Mouse (Mus musculus) kidney, embryonic 16.5 days (tissue): Measurements from ENCODE around the gene Extl2. TPM values are rescaled to one million over a fixed set of nuclear protein-coding genes. Genes with fewer than 3 reads are reported as not detected.

Experiments
- ATAC-seq: fragments of 200-750 bp; cut with Nextera tagmentation; 2 replicates; pipeline ENCODE4 v1.8.0; 2017; ENCODE audit warnings: moderate TSS enrichment; ENCODE audit not compliant: low FRiP score, low TSS enrichment
- H3K27ac ChIP-seq: fragments of 300-500 bp; sonication (generic); 2 replicates; pipeline ENCODE4 v1.5.1; 2014; ENCODE audit warnings: low read length
- H3K27me3 ChIP-seq: fragments of 300-500 bp; sonication (generic); 2 replicates; pipeline ENCODE4 v1.6.1; 2014; ENCODE audit warnings: low read length, control low read depth, mixed read lengths; ENCODE audit not compliant: insufficient read depth
- H3K36me3 ChIP-seq: fragments of 300-500 bp; sonication (generic); 2 replicates; pipeline ENCODE4 v1.6.1; 2014; ENCODE audit warnings: low read length, control low read depth, mixed read lengths; ENCODE audit not compliant: insufficient read depth
- H3K4me1 ChIP-seq: fragments of 300-500 bp; sonication (generic); 2 replicates; pipeline ENCODE4 v1.6.1; 2014; ENCODE audit warnings: low read length, control low read depth, mixed read lengths; ENCODE audit not compliant: insufficient read depth
- H3K4me2 ChIP-seq: fragments of 300-500 bp; sonication (generic); replicated peaks from 2 replicates; pipeline ENCODE4 v1.6.1; 2014; ENCODE audit warnings: low read depth, low read length
- H3K4me3 ChIP-seq: fragments of 300-500 bp; sonication (generic); 2 replicates; pipeline ENCODE4 v1.5.1; 2014; ENCODE audit warnings: mild to moderate bottlenecking, low read length
- H3K9ac ChIP-seq: fragments of 300-500 bp; sonication (generic); replicated peaks from 2 replicates; pipeline ENCODE4 v1.6.1; 2014; ENCODE audit warnings: low read length
- H3K9me3 ChIP-seq: fragments of 300-500 bp; sonication (generic); 2 replicates; pipeline ENCODE4 v1.6.1; 2016; ENCODE audit warnings: low read length, control low read depth
- WGBS: fragments of 180-500 bp; shearing (Covaris S2); extraction: QIAGEN DNeasy Blood & Tissue Kit; methylation state at CpG from one replicate; pipeline ENCODE4 v1.1.7; 2014; 5-methylcytosine and 5-hydroxymethylcytosine counted together
- polyA plus RNA-seq: library from polyadenylated mRNA; unstranded; fragments of >200 nt; fragmentation: Nextera tagmentation; extraction: Ambion mirVana; gene quantifications from 2 replicates; pipeline ENCODE4 v1.2.1, GENCODE M21; 2015

The Extl2 gene
- polyA plus RNA-seq, 1 experiment from 2014 or later: 22.0 TPM

DNA sequence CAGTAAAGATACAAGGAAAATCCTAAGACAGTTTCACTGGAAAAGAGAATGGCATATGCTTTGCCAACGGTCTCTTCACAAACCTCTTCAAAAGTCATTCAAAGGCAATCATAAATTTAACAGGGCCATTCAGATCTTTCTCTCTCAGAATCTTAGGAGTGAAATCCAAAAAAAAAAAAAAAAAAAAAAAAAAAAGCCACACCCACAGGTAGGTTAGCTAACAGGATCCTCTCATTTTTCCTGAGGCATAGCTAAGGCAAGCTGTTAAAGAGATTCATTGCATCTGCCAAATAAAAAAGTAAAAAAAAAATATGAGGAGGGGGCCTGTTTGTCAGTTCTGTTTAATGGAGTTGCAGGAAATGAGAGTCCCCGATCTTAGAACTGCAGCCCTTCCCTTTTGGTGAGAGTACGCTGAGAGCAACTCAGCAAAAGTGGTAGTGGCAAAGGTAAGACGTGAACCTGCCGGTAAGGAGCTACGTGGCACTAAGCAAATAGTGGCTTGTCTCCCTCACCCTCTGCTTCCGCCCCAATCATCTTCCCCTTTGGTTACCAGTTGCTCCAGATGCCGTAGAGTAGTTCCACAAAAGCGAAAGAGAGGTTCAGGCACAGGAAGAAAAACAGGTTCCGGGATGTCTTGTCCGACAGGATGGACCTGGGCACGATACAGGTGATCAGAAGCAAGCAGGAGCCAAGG is 831 bp upstream of the Extl2 start:
- no peaks in the 10 kb centered on the region for H3K27me3 ChIP-seq
- H3K4me3 ChIP-seq: peak overlapping the region; percentile 93
- WGBS: 4% methylated on average over 12 of the region's 12 CpGs
- peaks cover 18% of the 10 kb centered on the region for H3K4me1 ChIP-seq
- peaks cover 5% of the 10 kb centered on the region; the same call in 1 of the 2 replicates for H3K36me3 ChIP-seq
- H3K4me2 ChIP-seq: peak overlapping the region; percentile 92
- peak overlapping the region; percentile 83 for H3K27ac ChIP-seq
- peak overlapping the region; percentile 87 for H3K9ac ChIP-seq
- no peaks in the 10 kb centered on the region for H3K9me3 ChIP-seq
- ATAC-seq: peak; percentile 4

DNA sequence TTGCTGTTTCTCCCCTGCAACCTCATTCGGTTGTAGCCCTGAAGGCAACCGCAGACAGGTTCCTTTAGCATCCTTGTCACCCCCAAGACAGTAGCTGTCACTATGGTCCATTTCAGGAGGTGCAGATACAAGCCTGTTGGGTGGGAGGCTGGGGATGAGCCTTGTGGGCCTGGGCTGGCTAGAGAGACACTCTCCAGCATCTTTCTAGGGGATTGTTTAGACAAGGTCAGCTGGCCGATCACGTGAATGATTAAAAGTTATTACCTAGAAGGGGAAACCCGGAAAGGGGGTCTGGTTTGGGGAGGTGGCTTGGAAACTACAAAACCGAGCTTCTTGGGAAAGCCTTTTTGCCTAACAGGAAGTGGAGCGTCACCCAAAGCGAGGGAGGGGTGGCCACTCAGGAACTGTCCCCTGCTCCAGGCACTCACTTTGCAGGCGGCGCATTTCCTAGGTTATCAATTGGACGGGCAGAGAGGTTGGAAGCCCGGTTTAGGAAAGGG is 729 bp downstream of the Extl2 start:
- peaks cover 18% of the 10 kb centered on the region for H3K4me1 ChIP-seq

DNA sequence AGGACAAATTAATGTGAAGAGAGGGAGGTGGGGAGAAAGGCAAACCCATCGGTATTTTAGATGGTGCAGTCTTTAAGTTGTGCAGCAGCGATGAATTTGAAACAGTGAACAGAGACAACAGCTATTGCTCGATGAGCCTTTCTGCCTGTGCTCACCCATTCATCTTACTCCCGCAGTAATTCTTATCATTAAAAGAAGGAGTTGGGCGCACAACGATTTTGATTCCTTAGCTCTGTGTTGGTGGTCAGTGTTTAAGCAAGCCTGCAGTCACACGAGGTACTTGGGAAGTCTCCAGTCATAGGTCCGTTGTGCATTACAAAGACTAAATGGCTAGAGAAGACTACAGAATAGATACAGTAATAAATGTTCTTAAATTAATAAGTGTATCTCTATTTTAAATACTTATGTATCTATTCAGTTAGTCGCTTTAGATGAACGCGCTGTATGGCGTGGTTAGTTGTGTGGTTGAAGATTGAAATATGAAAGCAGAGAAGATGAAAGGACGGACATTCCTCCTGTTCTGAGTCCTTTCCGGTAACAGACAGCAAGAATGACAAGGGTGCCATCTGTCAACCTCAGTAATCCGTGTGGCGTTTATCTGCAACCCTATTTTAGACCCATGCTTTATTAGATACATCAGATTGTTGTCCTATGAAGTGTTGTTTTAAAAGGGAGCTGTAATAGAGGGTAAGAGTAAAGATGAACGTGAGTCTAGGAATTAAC is 2.5 kb downstream of the Extl2 start:
- WGBS: 89% methylated on average over 17 of the region's 17 CpGs
- H3K4me3 ChIP-seq: no peak overlapping the region
- no peak for ATAC-seq
- no peaks in the 10 kb centered on the region for H3K9me3 ChIP-seq
- no peak overlapping the region for H3K9ac ChIP-seq
- no peak overlapping the region for H3K27ac ChIP-seq
- peaks cover 18% of the 10 kb centered on the region for H3K4me1 ChIP-seq
- no peaks in the 10 kb centered on the region for H3K27me3 ChIP-seq
- H3K4me2 ChIP-seq: no peak overlapping the region
- no peaks in the 10 kb centered on the region for H3K36me3 ChIP-seq

More for the DNA sequence above, 729 bp downstream of the Extl2 start:
- Histone ChIP-seq H3K27ac (peak overlapping the region; percentile 93), H3K4me2 (peak overlapping the region; percentile 92), H3K4me3 (peak overlapping the region; percentile 93), H3K9ac (peak overlapping the region; percentile 64), H3K27me3 (no peaks in the 10 kb centered on the region), H3K9me3 (no peaks in the 10 kb centered on the region), H3K36me3 (no peaks in the 10 kb centered on the region)
- ATAC-seq: peak; percentile 74
- 0% methylated on average over 12 of the region's 12 CpGs for WGBS

DNA sequence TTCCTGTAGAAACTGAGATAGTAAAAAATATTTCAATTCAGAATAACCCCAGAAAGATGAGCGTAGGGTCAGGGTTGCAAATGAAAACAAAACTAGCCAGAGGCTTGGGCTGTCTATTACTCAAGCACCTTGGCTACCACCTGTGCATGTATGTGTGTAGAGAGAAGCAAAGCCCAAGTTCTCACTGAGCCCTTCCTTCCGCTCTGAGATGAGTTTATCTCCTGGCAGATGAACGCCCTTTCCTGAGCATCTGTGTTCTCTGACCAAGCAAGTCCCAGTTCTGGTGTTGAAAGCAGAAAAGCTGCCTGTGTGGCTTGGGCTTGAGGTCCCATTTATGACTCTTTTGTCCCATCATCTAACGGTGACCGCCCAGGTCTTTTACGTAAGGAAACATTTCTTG is 7.6 kb downstream of the Extl2 start:
- Histone ChIP-seq H3K4me2 (no peak overlapping the region), H3K36me3 (no peaks in the 10 kb centered on the region), H3K27ac (no peak overlapping the region), H3K9me3 (no peaks in the 10 kb centered on the region), H3K4me3 (no peak overlapping the region), H3K27me3 (no peaks in the 10 kb centered on the region), H3K9ac (no peak overlapping the region), H3K4me1 (no peaks in the 10 kb centered on the region)
- no peak for ATAC-seq
- WGBS: 96% methylated on average over 6 of the region's 6 CpGs

DNA sequence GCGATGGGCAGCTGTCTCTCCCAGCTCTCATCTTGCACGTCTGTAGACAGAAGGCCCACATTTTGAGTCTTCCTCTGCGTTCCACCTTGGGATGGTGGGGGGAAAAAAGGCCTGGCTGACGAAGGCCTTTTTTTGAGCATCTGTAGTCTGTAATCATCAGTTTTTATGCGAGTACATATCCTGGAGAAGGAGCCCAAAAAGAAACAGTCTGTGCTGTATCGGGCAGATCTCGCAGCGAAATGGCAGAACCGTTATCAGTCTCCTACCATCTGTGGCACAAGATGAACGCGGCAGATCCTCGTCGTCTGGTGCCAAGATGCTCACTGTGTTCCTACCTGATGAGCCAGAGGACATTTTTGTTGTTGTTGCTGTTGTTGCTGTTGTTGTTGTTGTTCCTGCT is 8.9 kb downstream of the Extl2 start:
- Histone ChIP-seq H3K4me1 (no peaks in the 10 kb centered on the region), H3K9me3 (no peaks in the 10 kb centered on the region), H3K27ac (no peak overlapping the region), H3K27me3 (no peaks in the 10 kb centered on the region), H3K36me3 (no peaks in the 10 kb centered on the region), H3K4me2 (no peak overlapping the region), H3K9ac (no peak overlapping the region), H3K4me3 (no peak overlapping the region)
- 93% methylated on average over 13 of the region's 13 CpGs for WGBS
- ATAC-seq: no peak

DNA sequence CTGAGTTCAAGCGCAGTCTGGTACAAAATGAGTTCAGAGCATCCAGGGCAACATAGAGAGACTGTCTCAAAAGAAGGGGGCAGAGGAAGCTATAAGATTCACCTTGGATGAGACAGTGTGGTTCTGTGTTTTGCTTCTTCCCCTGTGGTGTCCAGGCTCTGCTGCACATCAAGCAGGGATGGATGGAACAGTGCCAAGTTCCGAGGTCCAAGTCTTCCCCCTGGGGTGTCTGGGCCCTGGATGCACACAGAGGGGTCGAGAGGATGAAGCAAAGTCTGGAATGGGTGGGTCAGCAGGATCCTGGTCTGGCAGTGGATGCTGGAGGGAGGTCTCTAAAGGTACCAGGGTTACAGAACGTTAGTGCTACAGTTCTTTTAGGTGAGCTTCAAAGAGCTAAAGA is 11.3 kb downstream of the Extl2 start:
- H3K27me3 ChIP-seq: no peaks in the 10 kb centered on the region
- H3K4me1 ChIP-seq: no peaks in the 10 kb centered on the region
- H3K9ac ChIP-seq: no peak overlapping the region
- H3K4me2 ChIP-seq: no peak overlapping the region
- no peaks in the 10 kb centered on the region for H3K9me3 ChIP-seq
- 73% methylated on average over 4 of the region's 4 CpGs for WGBS
- no peak for ATAC-seq
- H3K4me3 ChIP-seq: no peak overlapping the region
- H3K36me3 ChIP-seq: no peaks in the 10 kb centered on the region
- no peak overlapping the region for H3K27ac ChIP-seq

DNA sequence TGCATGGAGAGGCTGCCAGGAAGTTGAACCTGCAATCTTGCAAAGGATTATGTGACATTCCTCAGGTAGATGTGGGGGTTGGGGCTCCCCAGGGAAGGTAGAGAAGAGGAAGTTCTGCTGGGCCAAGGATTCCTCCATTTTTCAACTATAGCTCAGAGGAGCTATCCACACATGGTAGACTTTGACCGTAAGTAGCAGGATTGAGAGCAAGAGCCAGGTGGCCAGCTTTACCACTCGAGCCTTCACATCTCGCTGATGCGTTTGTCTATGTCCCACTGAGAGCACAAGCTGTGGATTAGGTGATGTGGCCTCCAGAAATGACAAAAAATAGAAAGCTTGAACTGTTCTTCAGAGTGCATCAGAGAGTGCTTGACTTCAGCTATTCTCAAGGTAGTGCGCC is 11.9 kb downstream of the Extl2 start:
- H3K9ac ChIP-seq: no peak overlapping the region
- 92% methylated on average over 5 of the region's 5 CpGs for WGBS
- no peaks in the 10 kb centered on the region for H3K4me1 ChIP-seq
- no peak overlapping the region for H3K27ac ChIP-seq
- H3K4me3 ChIP-seq: no peak overlapping the region
- no peaks in the 10 kb centered on the region for H3K9me3 ChIP-seq
- H3K4me2 ChIP-seq: no peak overlapping the region
- no peaks in the 10 kb centered on the region for H3K27me3 ChIP-seq
- peaks cover 2% of the 10 kb centered on the region; the same call in 1 of the 2 replicates for H3K36me3 ChIP-seq
- no peak for ATAC-seq

DNA sequence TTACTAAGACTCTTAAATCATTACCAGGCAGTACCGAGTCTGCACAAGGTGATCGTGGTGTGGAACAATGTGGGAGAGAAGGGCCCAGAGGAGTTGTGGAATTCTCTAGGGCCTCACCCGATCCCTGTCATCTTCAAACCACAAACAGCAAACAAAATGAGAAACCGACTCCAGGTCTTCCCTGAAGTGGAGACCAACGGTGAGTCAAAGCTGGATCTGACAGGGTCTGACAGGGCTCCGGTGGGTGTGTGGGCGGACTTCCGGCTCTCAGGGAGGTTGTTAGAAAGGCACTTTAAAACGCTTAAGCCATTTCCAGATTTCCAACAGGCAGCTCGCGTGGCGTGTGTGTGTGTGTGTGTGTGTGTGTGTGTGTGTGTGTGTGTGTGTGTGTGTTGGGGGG is 17.0 kb downstream of the Extl2 start:
- Histone ChIP-seq H3K9ac (no peak overlapping the region), H3K4me3 (no peak overlapping the region), H3K27ac (no peak overlapping the region), H3K4me1 (no peaks in the 10 kb centered on the region), H3K4me2 (no peak overlapping the region), H3K36me3 (peaks cover 14% of the 10 kb centered on the region), H3K9me3 (no peaks in the 10 kb centered on the region), H3K27me3 (no peaks in the 10 kb centered on the region)
- WGBS: 77% methylated on average over 12 of the region's 12 CpGs
- ATAC-seq: no peak

DNA sequence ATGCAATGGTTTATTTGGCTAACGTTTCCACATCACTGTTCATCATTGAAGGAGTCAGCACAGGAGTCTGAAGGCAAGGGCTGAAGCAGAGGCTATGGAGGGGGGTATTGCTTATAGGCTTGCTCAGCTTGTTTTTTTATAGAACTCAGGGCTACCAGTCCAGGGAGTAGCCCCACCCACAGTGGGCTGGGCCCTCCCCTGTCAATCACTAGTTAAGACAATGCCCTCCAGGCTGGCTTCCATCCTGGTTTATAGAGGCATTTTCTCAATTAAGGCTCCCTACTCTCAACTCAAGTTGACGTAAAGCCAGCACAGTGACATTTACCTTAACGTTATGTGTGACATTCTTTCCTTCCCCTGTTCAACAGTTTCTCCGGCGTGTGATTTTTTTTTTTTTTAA is 17.4 kb downstream of the Extl2 start:
- H3K4me1 ChIP-seq: no peaks in the 10 kb centered on the region
- no peak overlapping the region for H3K9ac ChIP-seq
- no peak overlapping the region for H3K27ac ChIP-seq
- 70% methylated on average over 5 of the region's 5 CpGs for WGBS
- ATAC-seq: no peak
- no peak overlapping the region for H3K4me2 ChIP-seq
- peaks cover 14% of the 10 kb centered on the region for H3K36me3 ChIP-seq
- H3K9me3 ChIP-seq: no peaks in the 10 kb centered on the region
- H3K4me3 ChIP-seq: no peak overlapping the region
- H3K27me3 ChIP-seq: no peaks in the 10 kb centered on the region

DNA sequence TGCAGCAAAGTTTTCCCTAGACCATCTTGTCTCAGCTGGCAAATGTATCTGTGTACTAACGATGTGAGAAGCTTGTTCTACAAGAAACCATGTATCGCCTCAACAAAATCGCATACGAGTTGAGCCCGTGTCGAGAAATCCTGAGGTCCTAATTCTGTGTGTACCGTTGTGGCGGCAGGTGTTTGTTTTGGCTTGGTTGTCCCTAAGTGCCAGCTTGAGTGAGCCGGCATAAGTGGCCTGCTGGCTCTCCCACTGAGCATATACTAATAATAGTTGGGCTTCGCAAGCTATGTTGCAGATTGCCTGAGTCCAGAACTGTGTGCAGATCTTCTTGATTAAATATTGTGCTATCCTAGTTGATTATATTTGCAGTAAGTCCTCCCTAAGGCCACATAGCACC is 18.4 kb downstream of the Extl2 start:
- WGBS: 98% methylated on average over 10 of the region's 10 CpGs
- no peak for ATAC-seq

More for the DNA sequence above, 18.4 kb downstream of the Extl2 start:
- H3K4me2 ChIP-seq: no peak overlapping the region
- no peaks in the 10 kb centered on the region for H3K4me1 ChIP-seq
- H3K36me3 ChIP-seq: peaks cover 14% of the 10 kb centered on the region
- H3K9me3 ChIP-seq: no peaks in the 10 kb centered on the region
- no peak overlapping the region for H3K4me3 ChIP-seq
- no peak overlapping the region for H3K27ac ChIP-seq
- H3K9ac ChIP-seq: no peak overlapping the region
- no peaks in the 10 kb centered on the region for H3K27me3 ChIP-seq
